Mouse (Mus musculus) brain, adult 2 months (tissue): ENCODE measurements around the gene Tap2.

Experiments
- DNase-seq: peaks from one replicate; pipeline ENCODE4 v3.0.0; 2011; ENCODE audit warnings: low read depth, low spot score

The Tap2 gene

DNA sequence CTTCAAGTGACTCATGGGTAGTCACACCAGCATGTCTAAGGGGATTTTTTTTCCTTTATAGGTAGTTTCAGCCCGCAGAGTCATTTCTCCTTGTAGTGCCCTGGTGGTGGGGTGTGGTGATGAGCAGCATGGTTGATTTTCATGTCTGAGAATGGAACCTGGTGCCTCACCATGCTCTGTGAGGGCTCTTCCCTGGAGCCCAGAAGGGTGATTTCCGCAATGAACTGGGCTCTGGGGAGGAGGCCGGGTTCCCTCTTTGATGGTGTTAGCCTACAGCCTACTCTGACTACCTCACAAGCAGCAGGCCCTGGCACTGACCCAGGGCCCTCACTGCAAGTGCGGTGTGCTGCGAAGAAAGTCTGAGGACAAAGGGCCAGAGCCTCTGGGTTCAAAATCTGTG is at the start of gene Tap2:
Gene Tap2 (plus strand): TSS at position 84 of the 400 bp plus-strand sequence.
- no peak for DNase-seq

DNA sequence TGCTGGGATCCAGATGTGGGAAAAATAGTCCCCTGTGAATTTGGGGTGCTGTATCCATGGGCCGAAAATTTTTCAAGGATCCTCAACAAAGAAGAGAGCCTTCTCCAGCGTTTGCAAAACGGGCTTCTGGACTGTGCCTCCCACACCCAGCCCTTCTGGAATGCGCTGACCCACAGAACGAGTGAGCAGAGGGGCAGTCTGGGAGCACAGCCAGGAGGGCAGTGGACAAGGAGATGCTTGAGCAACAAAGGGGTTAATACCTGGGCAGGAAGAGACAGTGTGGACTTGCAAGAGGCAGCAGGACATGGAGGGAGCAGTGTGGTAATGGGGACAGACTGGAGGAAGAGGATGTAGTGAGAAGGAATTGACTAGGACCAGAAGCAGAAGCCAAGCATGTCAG is 47.8 kb upstream of the Tap2 start:
- no peak for DNase-seq

DNA sequence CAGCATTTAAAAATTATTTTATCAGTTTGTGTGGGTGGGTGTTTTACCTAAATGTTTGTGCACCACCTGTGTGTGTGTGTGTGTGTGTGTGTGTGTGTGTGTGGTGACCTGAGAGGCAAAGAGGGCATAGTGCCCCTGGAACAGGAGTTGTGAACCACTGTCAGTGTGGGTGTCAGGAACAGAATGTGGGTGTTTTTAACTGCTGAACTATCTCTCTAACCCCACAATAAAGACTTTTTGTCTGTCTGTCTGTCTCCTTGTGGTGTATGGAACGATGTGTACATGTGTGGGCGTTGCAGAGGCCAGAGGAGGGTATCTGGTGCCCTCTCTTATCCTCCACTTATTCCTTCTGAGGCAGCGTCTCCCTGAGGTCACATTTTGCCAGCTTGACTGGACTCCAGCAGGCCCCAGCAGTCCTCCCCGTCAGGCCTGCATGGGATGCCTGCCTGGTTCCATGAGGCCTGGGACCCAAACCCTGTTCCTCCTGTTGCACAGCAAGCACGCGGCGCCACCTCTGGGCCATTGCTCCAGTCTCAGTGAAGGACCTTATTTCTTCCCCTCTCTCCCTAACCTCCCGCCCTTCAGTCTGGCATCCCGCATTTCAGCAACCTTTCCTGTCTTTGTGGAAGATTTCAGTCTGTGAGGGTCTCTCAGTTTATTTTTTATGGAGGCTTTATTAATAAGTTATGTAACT is 39.0 kb upstream of the Tap2 start:
- DNase-seq: peak; percentile 23

DNA sequence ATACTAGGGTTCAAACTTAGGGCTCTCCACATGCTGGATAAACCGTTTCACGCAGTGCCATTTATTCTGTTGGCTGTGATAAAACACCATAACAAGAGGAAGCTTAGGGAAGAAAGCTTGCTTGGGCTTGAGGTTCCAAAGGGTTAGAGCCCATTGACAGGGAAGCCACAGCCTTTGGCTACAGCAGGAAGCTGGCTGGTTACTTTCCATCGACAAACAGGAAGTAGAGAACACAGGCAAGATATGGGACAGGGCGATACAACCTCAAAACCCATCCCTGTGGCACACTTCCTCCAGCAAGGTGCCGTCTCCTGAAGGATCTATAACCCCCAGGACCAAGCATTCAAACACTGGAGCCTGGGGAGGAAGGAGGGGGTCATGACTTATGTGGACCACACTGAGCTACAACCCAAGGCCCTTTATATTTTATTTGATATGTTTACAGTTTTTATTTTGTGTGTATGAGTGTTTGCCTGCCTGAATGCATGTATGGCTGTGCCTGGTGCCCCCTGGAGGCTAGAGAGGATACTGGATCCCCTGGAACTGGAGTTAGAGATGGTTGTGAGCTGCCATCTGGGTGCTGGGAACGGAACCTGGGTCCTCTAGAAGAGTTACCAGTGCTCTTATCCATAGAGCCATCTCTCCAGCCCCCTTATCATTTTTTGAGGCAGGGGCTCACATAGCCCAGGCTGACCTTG is 38.1 kb upstream of the Tap2 start:
- no peak for DNase-seq

DNA sequence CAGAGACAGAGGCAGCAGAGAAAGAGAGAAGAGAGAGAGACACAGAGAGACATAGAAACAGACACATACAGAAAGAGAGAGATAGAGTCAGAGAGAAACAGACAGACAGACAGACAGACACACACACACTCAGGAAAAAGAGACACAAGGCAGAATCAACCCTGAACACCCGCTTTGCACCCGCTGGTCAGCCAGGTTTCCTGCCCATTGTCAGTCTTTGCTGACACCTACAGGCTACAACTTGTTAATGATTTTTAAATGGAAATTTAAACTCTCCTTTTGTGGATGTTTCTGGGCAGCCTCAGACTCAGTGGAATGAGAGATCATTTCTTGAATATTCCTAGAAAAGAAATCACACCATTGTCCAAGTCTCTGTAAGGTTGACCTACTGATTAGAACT is 34.0 kb upstream of the Tap2 start:
- peak; percentile 60 for DNase-seq

DNA sequence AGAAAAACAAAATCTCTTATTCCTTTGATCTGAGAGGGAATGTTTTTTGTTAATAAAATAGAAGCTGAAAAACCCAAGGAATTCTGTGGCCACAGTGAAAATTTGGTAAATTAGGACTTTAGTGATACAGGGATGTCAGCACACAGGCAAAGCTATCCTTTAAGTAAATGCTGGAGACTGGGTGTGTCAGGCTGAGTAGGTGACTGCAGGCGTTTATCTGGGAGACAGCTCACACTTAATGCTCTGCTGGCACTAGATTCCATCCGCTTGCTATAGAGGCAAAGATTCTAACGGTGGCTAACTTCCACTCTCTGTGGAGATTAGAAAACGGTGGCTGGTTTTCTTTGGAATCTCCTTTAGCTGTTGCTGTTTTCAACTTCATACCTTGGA is 32.8 kb upstream of the Tap2 start:
- DNase-seq: no peak

DNA sequence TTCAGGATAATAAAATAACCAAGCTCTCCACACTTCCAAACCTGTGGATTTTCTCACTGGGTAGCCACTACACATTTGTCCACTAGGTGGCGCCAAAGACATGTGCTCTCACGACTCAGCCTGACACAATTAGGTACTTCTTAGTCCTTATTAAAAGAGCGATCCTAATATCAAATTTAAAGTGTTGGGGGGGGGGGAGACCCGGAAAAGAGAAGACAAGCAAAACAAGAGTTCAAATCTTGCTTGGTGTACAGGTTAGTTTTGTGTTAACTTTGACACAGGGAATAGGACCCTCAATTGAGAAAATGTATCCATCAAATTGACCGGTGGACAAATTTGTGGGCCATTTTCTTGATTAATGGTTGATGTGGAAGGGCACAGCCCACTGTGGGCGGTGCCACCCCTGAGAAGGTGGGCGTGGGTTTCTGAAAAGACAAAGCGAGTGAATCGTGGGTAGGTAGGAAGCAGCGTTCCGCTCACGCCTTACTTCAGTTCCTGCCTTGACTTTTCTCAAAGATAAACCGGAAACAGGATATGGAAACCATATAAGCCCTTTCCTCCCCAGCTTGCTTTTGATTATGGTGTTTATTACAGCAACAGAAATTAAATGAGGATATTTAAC is 32.3 kb upstream of the Tap2 start:
- peak; percentile 85 for DNase-seq

DNA sequence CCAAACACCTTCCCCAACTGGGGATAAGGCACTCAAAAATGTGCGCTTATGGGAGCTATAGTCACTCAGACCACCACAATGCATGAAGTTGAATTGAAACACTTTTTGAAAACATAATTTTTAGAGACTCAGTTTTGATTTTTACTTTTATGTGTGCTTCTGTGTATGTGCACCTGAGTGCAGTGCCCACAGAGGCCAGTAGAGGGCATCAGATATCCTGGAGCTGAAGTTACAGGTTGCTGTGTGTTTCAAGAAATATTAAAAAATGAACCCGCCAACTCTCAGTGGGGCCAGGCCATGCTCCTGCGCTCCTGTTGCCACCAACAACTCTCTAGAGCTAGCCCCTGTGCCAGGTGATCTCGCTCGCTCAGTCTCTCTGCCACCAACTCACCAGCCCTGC is 30.8 kb upstream of the Tap2 start:
- no peak for DNase-seq

DNA sequence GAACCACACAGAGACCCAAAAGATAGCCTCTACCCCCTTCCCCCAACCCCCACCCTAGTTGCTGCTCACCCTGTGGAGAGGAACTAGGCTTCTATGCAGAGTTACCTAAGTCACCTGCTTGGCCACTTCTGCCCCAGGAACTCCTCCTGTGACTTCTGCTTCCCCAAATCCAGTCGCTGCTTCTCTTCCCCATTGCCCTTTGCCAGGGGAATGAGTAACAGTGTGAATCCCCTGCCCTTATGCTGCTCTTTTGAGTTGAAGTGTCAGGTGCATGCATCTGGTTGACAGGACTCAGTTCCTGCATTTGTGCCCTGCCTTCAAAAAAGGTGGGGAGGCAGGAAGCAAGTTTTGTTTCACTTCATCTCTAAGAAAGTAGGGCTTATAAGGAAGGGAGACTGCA is 29.3 kb upstream of the Tap2 start:
- DNase-seq: no peak

DNA sequence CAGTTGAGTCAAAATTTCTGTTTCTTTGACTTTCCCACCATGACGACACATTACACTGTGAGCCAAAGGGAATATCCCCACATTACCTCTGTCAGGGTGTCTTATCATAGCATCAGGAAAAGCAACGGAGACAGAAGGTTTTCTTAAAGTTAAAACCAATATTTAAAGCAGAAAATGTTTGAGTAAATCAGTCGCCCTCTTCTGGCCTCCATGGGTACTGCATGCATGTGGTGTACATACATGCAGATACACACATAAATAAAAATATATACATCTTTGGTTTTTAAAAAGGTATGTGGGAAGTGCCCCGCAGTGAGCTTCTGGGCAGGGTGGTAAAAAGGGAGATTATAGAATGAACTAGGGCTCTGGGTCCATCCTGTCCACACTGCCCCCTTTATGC is 26.1 kb upstream of the Tap2 start:
- no peak for DNase-seq

DNA sequence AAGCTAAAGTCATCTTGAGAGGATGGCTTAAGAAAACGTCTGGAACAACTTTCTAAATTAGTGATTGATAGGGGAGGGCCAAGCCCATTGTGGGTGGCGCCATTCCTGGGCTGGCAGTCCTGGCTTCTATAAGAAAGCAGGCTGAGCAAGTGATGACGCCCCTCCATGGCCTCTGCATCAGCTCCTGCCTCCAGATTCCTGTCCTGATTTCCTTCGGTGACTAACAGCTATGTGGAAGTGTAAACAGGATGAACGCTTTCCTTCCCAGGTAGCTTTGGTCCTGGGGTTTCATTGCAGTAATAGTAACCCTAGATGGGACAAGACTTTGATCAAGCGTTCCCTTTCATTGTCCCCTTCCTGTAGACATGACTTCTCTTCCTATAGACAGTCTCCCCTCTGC is 24.3 kb upstream of the Tap2 start:
- no peak for DNase-seq

DNA sequence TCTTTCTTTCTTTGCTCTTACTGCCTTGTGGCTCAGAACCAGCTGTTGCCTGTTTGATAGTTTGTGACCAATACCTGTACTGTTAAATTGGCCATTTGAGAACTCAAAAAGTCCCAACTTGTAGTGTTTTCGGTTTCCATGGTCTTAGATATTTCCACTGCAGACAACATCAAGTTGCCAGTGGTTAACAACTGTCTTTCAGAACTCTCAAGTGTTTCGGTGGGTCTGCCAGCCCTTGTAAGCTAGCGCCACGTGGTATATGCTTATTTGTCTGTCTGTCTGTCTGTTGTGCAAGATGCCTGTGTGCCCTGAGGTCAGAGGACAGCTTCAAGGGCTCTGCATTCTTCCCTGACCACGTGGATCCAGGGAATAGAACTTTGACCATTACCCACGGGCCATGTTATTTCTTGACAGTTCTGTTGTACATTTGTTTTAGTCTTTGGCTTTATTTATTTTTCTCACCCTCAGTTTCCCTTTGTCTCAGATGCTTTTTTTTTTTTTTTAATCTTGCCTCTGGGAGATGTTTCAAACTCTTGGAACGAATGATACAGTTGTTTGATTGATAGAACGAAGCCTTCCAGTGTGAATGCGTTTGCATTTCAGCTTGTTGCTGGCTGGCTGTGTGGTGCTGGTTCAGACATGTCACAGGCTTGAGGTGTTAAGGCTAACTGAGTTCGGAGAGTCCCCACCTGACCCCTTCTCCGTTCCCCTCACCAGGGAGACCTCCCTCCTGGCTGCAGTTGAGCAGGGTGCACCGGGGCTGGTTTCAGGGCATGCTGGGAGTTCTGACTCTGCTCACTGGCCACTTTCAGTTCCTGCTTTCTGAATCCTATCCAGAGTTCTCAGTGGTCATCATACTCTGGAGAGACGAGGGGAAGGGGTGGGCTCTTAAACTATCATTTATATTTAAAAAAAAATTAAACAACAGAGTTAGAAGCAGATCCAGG is 23.1 kb upstream of the Tap2 start:
- no peak for DNase-seq

DNA sequence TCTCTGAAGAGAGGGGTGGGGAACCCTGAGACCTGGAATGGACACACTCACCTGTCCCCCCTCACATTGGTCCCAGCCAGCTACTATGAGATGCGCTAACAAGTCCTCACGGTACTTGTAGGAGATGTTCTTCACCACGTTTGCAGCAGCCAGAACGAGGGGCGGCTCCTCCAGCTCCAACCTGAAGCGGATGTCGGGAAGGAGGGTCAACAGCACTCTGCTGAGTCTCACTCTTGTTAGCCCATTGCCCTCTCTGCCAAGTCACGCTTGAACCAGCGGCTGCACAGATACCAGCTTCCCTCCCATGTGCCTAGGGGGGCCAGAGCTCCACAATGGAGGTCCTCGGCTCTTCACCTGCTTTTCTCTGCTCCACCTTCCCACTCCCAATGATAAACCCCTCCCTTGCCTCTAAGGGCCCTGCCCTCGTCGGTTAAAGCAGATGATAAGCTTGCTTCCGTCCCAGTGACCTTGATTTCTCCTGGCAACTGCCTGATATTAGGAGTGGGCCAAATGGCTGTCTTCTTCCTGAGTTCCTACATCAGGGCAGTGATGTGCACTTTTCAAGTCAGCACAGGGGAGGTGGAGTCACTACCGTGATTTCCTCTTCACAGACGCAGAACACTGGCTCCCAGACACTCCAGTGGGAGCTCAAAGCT is 19.6 kb upstream of the Tap2 start:
- no peak for DNase-seq

DNA sequence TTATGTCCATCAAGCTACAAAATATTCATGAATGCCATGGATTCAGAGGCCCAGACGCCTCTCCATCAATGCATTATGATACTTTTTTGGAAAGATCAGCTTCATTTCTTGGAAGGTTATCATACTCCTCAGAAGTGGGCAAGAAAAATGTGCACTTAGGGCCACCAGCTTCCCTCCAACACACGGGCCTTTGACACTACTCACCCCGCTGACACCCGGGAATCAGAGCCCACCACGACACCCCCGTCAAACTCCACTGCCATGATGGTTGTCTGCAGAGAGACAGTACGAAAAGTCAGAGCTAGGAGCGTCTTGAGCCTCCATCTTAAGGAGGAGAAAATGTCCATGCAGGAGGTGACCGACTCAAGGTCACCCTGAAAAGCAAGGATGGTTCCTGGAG is 17.8 kb upstream of the Tap2 start:
- DNase-seq: no peak

DNA sequence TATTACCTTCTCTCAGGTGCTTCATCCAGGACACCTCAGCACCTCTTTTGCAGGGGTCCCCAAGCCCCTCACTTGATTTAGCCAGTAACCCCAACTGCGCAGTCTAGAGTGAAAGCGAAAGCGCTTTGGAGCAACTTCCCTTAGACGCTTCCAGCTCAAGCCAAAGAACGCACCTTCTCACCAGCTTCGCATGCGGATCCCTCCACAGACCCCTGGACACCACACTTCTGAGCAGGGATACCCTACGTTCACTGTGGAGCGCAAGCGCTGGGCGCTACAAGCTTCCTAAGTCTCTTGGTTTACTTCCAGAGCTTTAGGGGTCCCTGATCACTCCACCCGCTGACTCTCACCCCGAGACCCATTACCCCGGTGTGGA is 16.5 kb upstream of the Tap2 start:
- DNase-seq: no peak

DNA sequence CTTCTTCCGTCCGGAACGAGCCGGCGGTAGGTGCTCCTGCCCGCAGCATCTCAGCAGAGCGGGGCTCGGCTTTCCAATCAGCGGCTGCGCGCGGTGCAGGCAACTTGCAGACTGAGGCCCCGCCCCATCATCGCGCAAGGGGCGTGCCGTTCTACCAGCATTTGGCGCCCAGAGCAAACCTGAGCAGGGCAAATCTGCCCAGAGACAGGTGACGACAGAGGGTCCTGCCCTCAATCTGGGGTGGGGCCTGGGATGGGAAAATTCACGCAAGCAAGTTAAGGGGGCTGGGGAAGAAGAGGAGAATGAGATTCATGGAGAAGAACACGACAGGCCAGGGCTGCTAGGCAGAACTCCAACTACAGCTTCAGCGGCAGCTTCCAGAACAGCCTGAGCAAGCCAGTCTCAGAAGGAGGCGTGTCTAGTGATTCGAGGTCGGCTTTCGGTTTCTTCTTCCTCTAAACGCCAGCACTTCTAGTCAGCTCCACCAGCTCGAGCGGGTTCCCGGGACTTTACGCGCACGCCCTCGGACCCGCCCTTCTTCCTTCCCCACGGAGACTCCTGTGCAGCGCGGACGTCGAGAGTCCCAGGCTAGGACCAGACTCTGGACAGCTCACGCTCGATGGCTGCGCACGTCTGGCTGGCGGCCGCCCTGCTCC is 15.9 kb upstream of the Tap2 start, which contains the start of the genes Tap1 and Psmb9:
Gene Tap1 (plus strand): TSS at position 293 of the 656 bp plus-strand sequence.
Gene Psmb9 (minus strand): TSS at position 504 of the 656 bp plus-strand sequence.
- peak; percentile 97 for DNase-seq

DNA sequence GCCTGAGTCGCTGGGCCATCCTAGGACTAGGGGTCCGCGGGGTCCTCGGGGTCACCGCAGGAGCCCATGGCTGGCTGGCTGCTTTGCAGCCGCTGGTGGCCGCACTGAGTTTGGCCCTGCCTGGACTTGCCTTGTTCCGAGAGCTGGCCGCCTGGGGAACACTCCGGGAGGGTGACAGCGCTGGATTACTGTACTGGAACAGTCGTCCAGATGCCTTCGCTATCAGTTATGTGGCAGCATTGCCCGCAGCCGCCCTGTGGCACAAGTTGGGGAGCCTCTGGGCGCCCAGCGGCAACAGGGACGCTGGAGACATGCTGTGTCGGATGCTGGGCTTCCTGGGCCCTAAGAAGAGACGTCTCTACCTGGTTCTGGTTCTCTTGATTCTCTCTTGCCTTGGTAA is 15.3 kb upstream of the Tap2 start:
- no peak for DNase-seq

DNA sequence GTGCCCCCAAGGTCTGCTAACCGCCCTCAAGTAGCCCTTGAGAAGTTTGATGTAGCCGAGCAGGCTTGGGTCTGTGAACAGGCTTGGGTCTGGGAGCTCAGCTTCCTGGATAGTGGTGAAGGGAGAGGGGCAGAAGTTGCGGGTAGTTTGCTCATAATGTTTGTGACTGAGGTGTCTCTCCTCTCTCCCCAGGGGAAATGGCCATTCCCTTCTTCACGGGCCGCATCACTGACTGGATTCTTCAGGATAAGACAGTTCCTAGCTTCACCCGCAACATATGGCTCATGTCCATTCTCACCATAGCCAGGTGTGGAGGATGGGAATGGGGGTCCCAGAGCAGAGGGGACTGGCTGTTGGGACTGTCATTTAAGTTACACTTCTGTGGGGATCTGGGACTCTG is 14.3 kb upstream of the Tap2 start:
- DNase-seq: no peak

DNA sequence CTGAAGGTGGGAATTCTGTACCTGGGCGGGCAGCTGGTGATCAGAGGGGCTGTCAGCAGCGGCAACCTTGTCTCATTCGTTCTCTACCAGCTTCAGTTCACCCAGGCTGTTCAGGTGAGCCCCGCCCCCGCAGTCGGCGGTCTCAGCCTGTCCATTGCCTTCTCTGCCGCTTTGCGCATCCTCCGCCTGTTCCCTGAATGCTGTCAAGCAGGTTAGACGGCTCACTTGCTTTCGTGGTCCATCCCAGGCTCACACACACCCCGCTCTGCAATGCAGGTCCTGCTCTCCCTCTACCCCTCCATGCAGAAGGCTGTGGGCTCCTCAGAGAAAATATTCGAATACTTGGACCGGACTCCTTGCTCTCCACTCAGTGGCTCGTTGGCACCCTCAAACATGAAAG is 10.5 kb upstream of the Tap2 start:
- DNase-seq: no peak

DNA sequence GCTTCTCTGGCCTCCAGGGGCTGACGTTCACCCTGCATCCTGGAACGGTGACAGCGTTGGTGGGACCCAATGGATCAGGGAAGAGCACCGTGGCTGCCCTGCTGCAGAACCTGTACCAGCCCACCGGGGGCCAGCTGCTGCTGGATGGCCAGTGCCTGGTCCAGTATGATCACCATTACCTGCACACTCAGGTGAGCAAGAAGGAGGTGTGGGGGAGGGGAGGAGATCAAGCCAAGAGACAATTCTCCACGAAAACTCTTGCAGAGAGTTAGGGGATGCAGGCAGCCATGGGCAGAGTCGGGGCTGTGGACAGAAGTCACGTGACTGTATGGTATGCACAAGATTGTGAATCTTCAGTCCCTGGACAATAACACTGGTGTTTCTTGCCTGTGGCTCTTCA is 9.9 kb upstream of the Tap2 start:
- DNase-seq: no peak

DNA sequence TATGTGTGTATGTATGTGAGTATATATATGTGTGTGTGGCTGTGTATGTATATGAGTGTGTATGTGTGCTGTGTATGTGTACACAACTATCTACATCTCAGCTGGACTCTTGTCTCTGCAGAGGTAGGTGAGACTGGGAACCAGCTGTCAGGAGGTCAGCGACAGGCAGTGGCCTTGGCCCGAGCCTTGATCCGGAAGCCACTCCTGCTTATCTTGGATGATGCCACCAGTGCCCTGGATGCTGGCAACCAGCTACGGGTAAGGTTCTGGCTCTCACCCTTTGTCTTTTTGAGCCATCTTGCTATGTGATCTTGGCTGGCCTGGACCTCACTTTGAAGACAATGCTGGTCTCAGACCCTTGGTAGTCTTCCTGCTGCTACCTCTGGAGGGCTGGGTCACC is 8.6 kb upstream of the Tap2 start:
- DNase-seq: no peak
